Mouse (Mus musculus): Measurements from ENCODE around the gene Dchs2. TPM values are rescaled to one million over a fixed set of nuclear protein-coding genes. Genes with fewer than 3 reads are reported as not detected.

Gene Dchs2
- polyA plus RNA-seq, 1 experiment from 2014 or later, result 0.02 TPM

- no peak for ATAC-seq
These were observed 163.2 kb downstream of the Dchs2 start for GRCm38 (mm10) chr3:83290953-83291352.

GRCm38 (mm10) chr3:83299783-83300382 lies 172.1 kb downstream of the Dchs2 start:
- 64% methylated on average over 5 of the region's 5 CpGs for WGBS (ENCODE audit: insufficient replicate concordance)
- Histone ChIP-seq H3K4me3 (ENCODE audit: low read depth, low read length) (no peak overlapping the region), H3K9me3 (ENCODE audit: low read length) (no peaks in the 10 kb centered on the region), H3K4me2 (ENCODE audit: low read depth, low read length) (no peak overlapping the region), H3K27ac (ENCODE audit: low read depth) (no peak overlapping the region), H3K36me3 (replicated peaks; ENCODE audit: insufficient read depth, low read length) (no peaks in the 10 kb centered on the region), H3K27me3 (ENCODE audit: insufficient read depth, low read length) (no peaks in the 10 kb centered on the region), H3K4me1 (ENCODE audit: insufficient read depth) (no peaks in the 10 kb centered on the region), H3K9ac (replicated peaks) (no peak overlapping the region)
- ATAC-seq (no peak), DNase-seq (no peak)
- TF ChIP-seq CTCF (IDR thresholded peaks at IDR 0.05; ENCODE audit: low read depth), result no peak
- TF ChIP-seq EP300 (IDR thresholded peaks at IDR 0.05; ENCODE audit: low read depth), result no peak

More at GRCm38 (mm10) chr3:83290953-83291352, 163.2 kb downstream of the Dchs2 start:
- Histone ChIP-seq H3K4me2 (ENCODE audit: low read depth, low read length) (no peak overlapping the region), H3K4me1 (ENCODE audit: insufficient read depth) (no peaks in the 10 kb centered on the region), H3K36me3 (replicated peaks; ENCODE audit: insufficient read depth, low read length) (no peaks in the 10 kb centered on the region), H3K27ac (ENCODE audit: low read depth) (no peak overlapping the region), H3K9ac (replicated peaks) (no peak overlapping the region), H3K27me3 (ENCODE audit: insufficient read depth, low read length) (no peaks in the 10 kb centered on the region), H3K9me3 (ENCODE audit: low read length) (no peaks in the 10 kb centered on the region), H3K4me3 (ENCODE audit: low read depth, low read length) (no peak overlapping the region)
- no peak for DNase-seq
- TF ChIP-seq EP300 (IDR thresholded peaks at IDR 0.05; ENCODE audit: low read depth), result no peak
- TF ChIP-seq CTCF (IDR thresholded peaks at IDR 0.05; ENCODE audit: low read depth), result no peak
- 70% methylated on average over 1 of the region's 1 CpGs for WGBS (ENCODE audit: insufficient replicate concordance)

GRCm38 (mm10) chr3:83303876-83304275 lies 176.1 kb downstream of the Dchs2 start:
- ATAC-seq (no peak), DNase-seq (peak; percentile 18)
- whole genome bisulfite sequencing (ENCODE audit: insufficient replicate concordance), result 67% methylated on average over 5 of the region's 5 CpGs
- Histone ChIP-seq H3K9me3 (ENCODE audit: low read length) (no peaks in the 10 kb centered on the region), H3K36me3 (replicated peaks; ENCODE audit: insufficient read depth, low read length) (no peaks in the 10 kb centered on the region), H3K4me3 (ENCODE audit: low read depth, low read length) (no peak overlapping the region), H3K4me1 (ENCODE audit: insufficient read depth) (no peaks in the 10 kb centered on the region), H3K9ac (replicated peaks) (no peak overlapping the region), H3K27me3 (ENCODE audit: insufficient read depth, low read length) (no peaks in the 10 kb centered on the region), H3K4me2 (ENCODE audit: low read depth, low read length) (no peak overlapping the region), H3K27ac (ENCODE audit: low read depth) (no peak overlapping the region)
- TF ChIP-seq CTCF (IDR thresholded peaks at IDR 0.05; ENCODE audit: low read depth) (peak; percentile 55), EP300 (IDR thresholded peaks at IDR 0.05; ENCODE audit: low read depth) (no peak)

GRCm38 (mm10) chr3:83345928-83346327 lies 218.2 kb downstream of the Dchs2 start:
- H3K27me3 ChIP-seq (ENCODE audit: insufficient read depth, low read length), result no peaks in the 10 kb centered on the region
- DNase-seq, result no peak
- WGBS (ENCODE audit: insufficient replicate concordance), result 72% methylated on average over 3 of the region's 3 CpGs

GRCm38 (mm10) chr3:83368500-83369068 lies 240.8 kb downstream of the Dchs2 start:
- no peak overlapping the region for H3K9ac ChIP-seq (replicated peaks)
- no peak overlapping the region for H3K4me2 ChIP-seq (ENCODE audit: low read depth, low read length)
- H3K27ac ChIP-seq (ENCODE audit: low read depth), result no peak overlapping the region
- TF ChIP-seq CTCF (IDR thresholded peaks at IDR 0.05; ENCODE audit: low read depth), result no peak
- TF ChIP-seq EP300 (IDR thresholded peaks at IDR 0.05; ENCODE audit: low read depth), result no peak
- no peaks in the 10 kb centered on the region for H3K4me1 ChIP-seq (ENCODE audit: insufficient read depth)
- no peaks in the 10 kb centered on the region for H3K9me3 ChIP-seq (ENCODE audit: low read length)
- H3K4me3 ChIP-seq (ENCODE audit: low read depth, low read length), result no peak overlapping the region
- DNase-seq, result no peak
- no peaks in the 10 kb centered on the region for H3K27me3 ChIP-seq (ENCODE audit: insufficient read depth, low read length)
- WGBS (ENCODE audit: insufficient replicate concordance), result 71% methylated on average over 9 of the region's 9 CpGs
- ATAC-seq, result no peak
- H3K36me3 ChIP-seq (replicated peaks; ENCODE audit: insufficient read depth, low read length), result no peaks in the 10 kb centered on the region

More at GRCm38 (mm10) chr3:83345928-83346327, 218.2 kb downstream of the Dchs2 start:
- Histone ChIP-seq H3K36me3 (replicated peaks; ENCODE audit: insufficient read depth, low read length) (no peaks in the 10 kb centered on the region), H3K4me3 (ENCODE audit: low read depth, low read length) (no peak overlapping the region), H3K4me2 (ENCODE audit: low read depth, low read length) (no peak overlapping the region), H3K9me3 (ENCODE audit: low read length) (no peaks in the 10 kb centered on the region), H3K4me1 (ENCODE audit: insufficient read depth) (no peaks in the 10 kb centered on the region), H3K27ac (ENCODE audit: low read depth) (no peak overlapping the region), H3K9ac (replicated peaks) (no peak overlapping the region)
- TF ChIP-seq CTCF (IDR thresholded peaks at IDR 0.05; ENCODE audit: low read depth) (no peak), EP300 (IDR thresholded peaks at IDR 0.05; ENCODE audit: low read depth) (no peak)
- no peak for ATAC-seq

- H3K4me2 ChIP-seq (ENCODE audit: low read depth, low read length), result no peak overlapping the region
- no peaks in the 10 kb centered on the region for H3K36me3 ChIP-seq (replicated peaks; ENCODE audit: insufficient read depth, low read length)
- H3K9ac ChIP-seq (replicated peaks), result no peak overlapping the region
- DNase-seq (no peak), ATAC-seq (no peak)
- no peaks in the 10 kb centered on the region for H3K9me3 ChIP-seq (ENCODE audit: low read length)
- no peaks in the 10 kb centered on the region for H3K27me3 ChIP-seq (ENCODE audit: insufficient read depth, low read length)
- H3K27ac ChIP-seq (ENCODE audit: low read depth), result no peak overlapping the region
- TF ChIP-seq EP300 (IDR thresholded peaks at IDR 0.05; ENCODE audit: low read depth) (no peak), CTCF (IDR thresholded peaks at IDR 0.05; ENCODE audit: low read depth) (no peak)
- WGBS (ENCODE audit: insufficient replicate concordance), result 70% methylated on average over 2 of the region's 2 CpGs
- no peaks in the 10 kb centered on the region for H3K4me1 ChIP-seq (ENCODE audit: insufficient read depth)
- H3K4me3 ChIP-seq (ENCODE audit: low read depth, low read length), result no peak overlapping the region
These were observed 242.1 kb downstream of the Dchs2 start for GRCm38 (mm10) chr3:83369871-83370270.
